Mouse (Mus musculus) heart, embryonic 10.5 days (tissue): Measurements from ENCODE around the gene Olfr545. TPM values are rescaled to one million over a fixed set of nuclear protein-coding genes. Genes with fewer than 3 reads are reported as not detected.

ENCODE experiments used
- DNase-seq: peaks from one replicate; pipeline ENCODE4 v3.0.0-alpha.2; 2017; ENCODE audit warnings: low spot score
- H3K27ac ChIP-seq: fragments of 300-500 bp; sonication (generic); 2 replicates; pipeline ENCODE4 v1.5.1; 2016; ENCODE audit warnings: mild to moderate bottlenecking
- H3K27me3 ChIP-seq: fragments of 300-500 bp; sonication (generic); 2 replicates; pipeline ENCODE4 v1.6.1; 2016; ENCODE audit warnings: mild to moderate bottlenecking; ENCODE audit not compliant: poor library complexity, insufficient read depth, severe bottlenecking
- H3K36me3 ChIP-seq: fragments of 300-500 bp; sonication (generic); 2 replicates; pipeline ENCODE4 v1.6.1; 2016; ENCODE audit warnings: mild to moderate bottlenecking, moderate library complexity
- H3K4me1 ChIP-seq: fragments of 300-500 bp; sonication (generic); 2 replicates; pipeline ENCODE4 v1.6.1; 2016; ENCODE audit warnings: mild to moderate bottlenecking
- H3K4me3 ChIP-seq: fragments of 300-500 bp; sonication (generic); 2 replicates; pipeline ENCODE4 v1.5.1; 2016; ENCODE audit warnings: mild to moderate bottlenecking, moderate library complexity
- H3K9me3 ChIP-seq: fragments of 300-500 bp; sonication (generic); 2 replicates; pipeline ENCODE4 v1.6.1; 2016; ENCODE audit warnings: mild to moderate bottlenecking, moderate library complexity
- WGBS: fragments of 180-500 bp; shearing (Covaris S2); methylation state at CpG from one replicate; pipeline ENCODE4 v1.1.7; 2016; 5-methylcytosine and 5-hydroxymethylcytosine counted together
- polyA plus RNA-seq: library from polyadenylated mRNA; unstranded; fragments of >200 nt; fragmentation: Nextera tagmentation; extraction: Ambion mirVana; gene quantifications from 2 replicates; pipeline ENCODE4 v1.2.1, GENCODE M21; 2016

Gene Olfr545
- polyA plus RNA-seq = 0.11 TPM in 1 of 2 replicates, not detected in the other

- Histone ChIP-seq H3K4me1 (no peaks in the 10 kb centered on the region), H3K9me3 (no peaks in the 10 kb centered on the region), H3K36me3 (no peaks in the 10 kb centered on the region), H3K4me3 (no peak within 1 kb of the TSS), H3K27ac (no peak within 1 kb of the TSS), H3K27me3 (no peaks in the 10 kb centered on the region)
- WGBS = 60% methylated on average over 3 of the region's 3 CpGs
- no peak for DNase-seq
These were observed at the start of gene Olfr545 for GRCm38 (mm10) chr7:102499473-102499872. Olfr545 (minus strand) TSS chr7:102499573.

DNA sequence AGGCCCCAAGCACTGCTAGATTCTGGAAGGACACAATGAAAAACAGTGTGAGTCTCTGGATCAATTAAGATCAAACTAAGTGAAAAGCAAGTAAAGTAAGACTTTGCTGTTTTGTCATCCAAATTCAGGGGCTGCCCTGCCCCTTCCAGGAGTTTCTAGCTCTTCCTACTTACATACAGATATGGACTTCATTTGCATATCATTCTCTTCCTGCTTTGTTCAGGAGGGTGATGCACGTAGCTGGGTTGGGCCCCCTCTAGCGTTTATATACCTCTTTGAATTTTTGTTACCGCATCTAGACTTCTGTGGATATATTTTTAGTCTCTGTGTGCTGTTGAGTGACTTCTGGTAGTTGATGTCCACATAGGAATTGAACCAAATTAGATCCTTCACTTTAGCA is 41.9 kb upstream of the Olfr545 start:
- no peaks in the 10 kb centered on the region for H3K9me3 ChIP-seq
- DNase-seq = no peak
- H3K4me1 ChIP-seq = no peaks in the 10 kb centered on the region
- H3K36me3 ChIP-seq = no peaks in the 10 kb centered on the region
- WGBS = 49% methylated on average over 3 of the region's 3 CpGs
- H3K4me3 ChIP-seq = no peak overlapping the region
- H3K27me3 ChIP-seq = no peaks in the 10 kb centered on the region
- H3K27ac ChIP-seq = no peak overlapping the region

- Histone ChIP-seq H3K27me3 (no peaks in the 10 kb centered on the region), H3K9me3 (no peaks in the 10 kb centered on the region), H3K36me3 (no peaks in the 10 kb centered on the region), H3K4me1 (no peaks in the 10 kb centered on the region), H3K27ac (no peak within 1 kb of the TSS), H3K4me3 (no peak within 1 kb of the TSS)
- DNase-seq = no peak
- WGBS = 80% methylated on average over 2 of the region's 2 CpGs
These were observed 41.2 kb upstream of the Olfr545 start, which contains the start of gene Olfr548-ps1 for GRCm38 (mm10) chr7:102540596-102540995. Olfr548-ps1 (plus strand) TSS chr7:102540896.

- Histone ChIP-seq H3K36me3 (no peaks in the 10 kb centered on the region), H3K9me3 (no peaks in the 10 kb centered on the region), H3K27me3 (no peaks in the 10 kb centered on the region), H3K4me1 (no peaks in the 10 kb centered on the region), H3K4me3 (no peak within 1 kb of the TSS), H3K27ac (no peak within 1 kb of the TSS)
- DNase-seq = no peak
- 63% methylated on average over 1 of the region's 1 CpGs for WGBS
These were observed 35.1 kb upstream of the Olfr545 start, which contains the start of gene Olfr547 for GRCm38 (mm10) chr7:102534449-102534848. Olfr547 (plus strand) TSS chr7:102534749.

DNA sequence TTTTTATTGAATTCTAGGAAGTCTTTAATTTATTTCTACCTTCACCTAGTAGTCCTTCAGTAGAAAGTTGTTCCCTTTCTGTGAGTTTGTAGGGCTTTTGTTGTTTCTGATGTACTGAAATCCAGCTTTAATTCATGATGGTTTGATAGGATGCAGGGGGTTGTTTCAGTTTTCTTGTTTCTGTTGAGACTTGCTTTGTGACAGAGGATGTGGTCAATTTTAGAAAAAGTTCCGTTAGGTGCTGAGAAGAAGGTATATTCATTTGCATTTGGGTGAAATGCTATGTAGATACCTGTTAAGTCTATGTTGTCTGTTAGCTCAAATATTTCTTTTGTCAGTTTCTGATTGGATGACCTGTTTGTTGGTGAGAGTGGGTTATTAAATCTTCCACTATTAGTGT is 29.7 kb upstream of the Olfr545 start:
- H3K9me3 ChIP-seq = no peaks in the 10 kb centered on the region
- no peak for DNase-seq
- no peak overlapping the region for H3K4me3 ChIP-seq
- no peaks in the 10 kb centered on the region for H3K36me3 ChIP-seq
- H3K27ac ChIP-seq = no peak overlapping the region
- WGBS = 81% methylated on average over 1 of the region's 1 CpGs
- no peaks in the 10 kb centered on the region for H3K4me1 ChIP-seq
- H3K27me3 ChIP-seq = no peaks in the 10 kb centered on the region

DNA sequence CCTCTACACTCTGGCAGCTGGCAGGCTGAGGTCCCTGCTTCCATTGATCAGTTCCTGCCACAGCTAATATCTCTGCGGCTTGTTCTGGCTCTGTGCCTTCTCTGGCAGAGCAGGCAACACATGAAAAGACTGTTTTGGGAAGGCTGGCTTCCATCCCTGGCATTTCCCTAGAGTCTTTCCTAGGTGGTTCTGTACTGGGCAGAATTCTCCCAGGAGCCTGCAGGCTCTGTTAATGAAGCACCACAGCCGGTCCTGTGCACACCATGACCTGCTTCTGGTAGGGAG is 17.6 kb upstream of the Olfr545 start:
- H3K4me1 ChIP-seq = 0 out of 2 replicates have a peak, but pooled peaks cover 5% of the 10 kb centered on the region
- no peaks in the 10 kb centered on the region for H3K36me3 ChIP-seq
- 77% methylated on average over 2 of the region's 2 CpGs for WGBS
- H3K27ac ChIP-seq = no peak overlapping the region
- H3K9me3 ChIP-seq = no peaks in the 10 kb centered on the region
- H3K4me3 ChIP-seq = no peak overlapping the region
- DNase-seq = no peak
- peaks cover 16% of the 10 kb centered on the region for H3K27me3 ChIP-seq

DNA sequence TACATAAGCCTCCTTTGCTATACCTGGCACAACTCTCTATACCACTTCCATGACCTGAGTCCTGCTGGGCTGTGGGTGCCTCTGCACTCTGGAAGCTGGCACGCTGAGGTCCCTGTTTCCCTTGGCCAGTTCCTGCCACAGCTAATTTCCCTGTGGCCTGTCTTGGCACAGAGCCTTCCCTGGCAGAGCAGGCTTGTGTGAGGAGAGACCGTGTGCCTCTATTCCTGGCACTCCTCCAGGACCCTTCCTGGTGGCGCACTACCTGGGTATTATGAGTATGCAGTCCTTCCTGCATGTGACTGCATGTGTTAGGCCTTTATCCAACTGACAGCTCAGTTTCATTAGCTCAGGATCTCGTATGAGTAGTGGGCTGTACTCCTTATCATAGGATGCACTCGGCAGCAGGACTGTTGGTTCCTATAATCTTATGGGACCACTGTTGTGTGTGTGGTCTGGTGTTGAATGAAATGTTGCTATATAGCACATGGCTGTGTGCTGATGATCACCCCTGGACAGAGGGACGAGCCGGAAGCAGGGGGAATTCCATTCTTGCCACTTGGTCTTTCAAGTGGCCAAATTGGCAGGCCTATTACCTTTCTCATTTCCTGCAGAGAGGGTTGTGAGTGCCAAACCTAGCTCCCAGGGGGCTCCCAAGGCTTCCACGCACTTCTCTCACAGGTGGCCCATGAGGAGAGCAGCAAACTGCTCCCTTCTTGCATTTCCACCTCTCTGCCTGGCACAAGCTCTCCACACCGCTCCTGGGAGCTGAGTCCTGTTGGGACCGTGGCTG is 17.1 kb upstream of the Olfr545 start:
- 66% methylated on average over 10 of the region's 10 CpGs for WGBS
- H3K4me3 ChIP-seq = no peak overlapping the region
- DNase-seq = no peak

DNA sequence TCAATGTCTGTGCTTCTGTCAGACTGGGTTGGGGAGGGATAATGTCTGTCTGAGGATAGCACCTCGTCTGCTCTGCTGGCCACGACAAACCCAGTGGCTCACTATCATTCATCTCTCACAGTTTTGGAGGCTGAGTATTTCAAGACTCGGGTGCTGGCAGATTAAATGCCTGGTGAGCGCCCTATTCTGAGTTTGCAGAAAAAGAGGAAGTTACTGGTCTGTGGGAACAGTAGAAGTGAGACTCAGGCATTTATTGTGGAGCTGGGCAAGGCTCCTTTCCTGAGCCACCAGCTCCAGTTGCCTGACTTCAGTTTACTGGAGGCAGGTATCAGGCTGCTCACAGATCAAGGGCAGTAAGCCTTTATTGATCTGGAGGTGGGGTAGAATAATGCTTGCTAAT is 14.8 kb upstream of the Olfr545 start:
- Histone ChIP-seq H3K9me3 (no peaks in the 10 kb centered on the region), H3K27me3 (peaks cover 27% of the 10 kb centered on the region), H3K4me3 (no peak overlapping the region), H3K27ac (no peak overlapping the region), H3K36me3 (no peaks in the 10 kb centered on the region), H3K4me1 (peaks cover 5% of the 10 kb centered on the region; the same call in 1 of the 2 replicates)
- no peak for DNase-seq
- 40% methylated on average over 4 of the region's 4 CpGs for WGBS

More for the DNA sequence above, 17.1 kb upstream of the Olfr545 start:
- Histone ChIP-seq H3K27ac (no peak overlapping the region), H3K36me3 (no peaks in the 10 kb centered on the region), H3K27me3 (peaks cover 22% of the 10 kb centered on the region), H3K9me3 (no peaks in the 10 kb centered on the region), H3K4me1 (0 out of 2 replicates have a peak, but pooled peaks cover 5% of the 10 kb centered on the region)

GRCm38 (mm10) chr7:102512814-102513435 is 13.6 kb upstream of the Olfr545 start:
- WGBS = 1% methylated on average over 54 of the region's 54 CpGs

DNA sequence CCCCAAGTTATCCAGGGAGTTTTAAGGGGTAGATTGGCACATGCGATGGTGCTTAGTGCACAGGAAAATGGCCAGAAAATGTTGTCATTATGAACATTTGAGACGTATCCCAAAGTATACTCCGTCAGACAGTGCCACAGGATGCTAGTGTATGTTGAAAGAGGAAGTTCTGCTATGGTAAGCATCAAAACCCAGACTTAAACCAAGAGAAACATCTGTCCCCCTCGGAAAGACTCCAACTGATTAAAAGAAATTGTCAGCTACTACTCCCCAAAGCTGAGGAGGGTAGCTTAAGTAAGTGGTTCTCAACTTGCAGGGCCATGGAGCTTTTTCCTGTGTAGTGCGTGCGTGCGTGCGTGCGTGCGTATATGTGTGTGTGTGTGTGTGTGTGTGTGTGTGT is 12.6 kb upstream of the Olfr545 start:
- Histone ChIP-seq H3K9me3 (no peaks in the 10 kb centered on the region), H3K4me1 (peaks cover 5% of the 10 kb centered on the region; the same call in 1 of the 2 replicates), H3K27ac (no peak overlapping the region), H3K36me3 (no peaks in the 10 kb centered on the region), H3K27me3 (peaks cover 32% of the 10 kb centered on the region), H3K4me3 (no peak overlapping the region)
- peak; percentile 54 for DNase-seq
- 92% methylated on average over 10 of the region's 10 CpGs for WGBS

More at GRCm38 (mm10) chr7:102512814-102513435, 13.6 kb upstream of the Olfr545 start:
- Histone ChIP-seq H3K9me3 (no peaks in the 10 kb centered on the region), H3K27ac (peak overlapping the region; percentile 87), H3K4me3 (peak overlapping the region; percentile 72), H3K27me3 (peaks cover 32% of the 10 kb centered on the region), H3K4me1 (peaks cover 5% of the 10 kb centered on the region; the same call in 1 of the 2 replicates), H3K36me3 (no peaks in the 10 kb centered on the region)
- DNase-seq = peak; percentile 89

DNA sequence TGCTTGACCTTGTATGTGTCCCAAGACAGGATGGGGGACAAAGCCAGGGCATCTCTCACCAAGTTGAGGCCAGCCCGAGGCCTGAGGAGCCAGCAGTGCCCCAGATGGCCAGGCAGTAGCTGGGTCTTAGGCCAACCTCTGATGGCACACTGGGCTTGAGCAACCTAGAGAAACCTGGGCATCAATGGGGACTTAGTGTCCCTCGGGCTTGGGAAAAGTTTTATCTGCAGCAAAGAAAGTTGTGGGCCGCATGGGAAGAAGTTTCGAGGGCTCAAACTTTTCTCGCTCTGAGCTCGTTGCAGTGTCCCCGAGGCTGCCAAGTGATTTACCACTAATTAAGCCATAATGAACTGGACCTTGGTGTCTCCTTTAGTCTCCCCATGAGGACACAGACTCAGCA is 10.4 kb upstream of the Olfr545 start:
- WGBS = 79% methylated on average over 7 of the region's 7 CpGs
- no peaks in the 10 kb centered on the region for H3K9me3 ChIP-seq
- no peak overlapping the region for H3K4me3 ChIP-seq
- DNase-seq = peak; percentile 70
- H3K36me3 ChIP-seq = no peaks in the 10 kb centered on the region
- H3K27ac ChIP-seq = no peak overlapping the region
- H3K27me3 ChIP-seq = peaks cover 32% of the 10 kb centered on the region
- peaks cover 5% of the 10 kb centered on the region; the same call in 1 of the 2 replicates for H3K4me1 ChIP-seq

DNA sequence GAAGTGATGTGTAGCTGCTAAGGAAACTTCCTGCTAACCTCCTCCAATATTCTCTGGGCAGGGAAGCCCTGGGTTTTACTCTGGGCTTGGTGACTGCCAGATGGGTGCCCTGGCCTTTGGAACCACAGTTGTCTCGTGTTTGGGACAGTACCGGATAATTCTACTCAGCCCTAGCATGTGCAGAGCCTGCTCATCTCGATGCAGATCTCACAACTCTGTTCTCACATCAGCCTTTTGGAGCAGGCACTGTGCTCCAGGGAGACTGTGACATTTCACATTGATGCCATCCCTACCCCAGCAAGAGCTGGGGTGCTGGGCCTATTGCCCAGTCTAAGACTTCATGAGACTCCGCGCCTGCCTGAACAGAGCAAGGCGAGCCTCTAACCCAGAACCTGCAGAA is 9.3 kb upstream of the Olfr545 start:
- H3K36me3 ChIP-seq = no peaks in the 10 kb centered on the region
- H3K9me3 ChIP-seq = no peaks in the 10 kb centered on the region
- H3K4me3 ChIP-seq = no peak overlapping the region
- H3K4me1 ChIP-seq = peaks cover 5% of the 10 kb centered on the region; the same call in 1 of the 2 replicates
- peak; percentile 68 for DNase-seq
- WGBS = 82% methylated on average over 6 of the region's 6 CpGs
- H3K27ac ChIP-seq = no peak overlapping the region
- H3K27me3 ChIP-seq = peaks cover 24% of the 10 kb centered on the region

DNA sequence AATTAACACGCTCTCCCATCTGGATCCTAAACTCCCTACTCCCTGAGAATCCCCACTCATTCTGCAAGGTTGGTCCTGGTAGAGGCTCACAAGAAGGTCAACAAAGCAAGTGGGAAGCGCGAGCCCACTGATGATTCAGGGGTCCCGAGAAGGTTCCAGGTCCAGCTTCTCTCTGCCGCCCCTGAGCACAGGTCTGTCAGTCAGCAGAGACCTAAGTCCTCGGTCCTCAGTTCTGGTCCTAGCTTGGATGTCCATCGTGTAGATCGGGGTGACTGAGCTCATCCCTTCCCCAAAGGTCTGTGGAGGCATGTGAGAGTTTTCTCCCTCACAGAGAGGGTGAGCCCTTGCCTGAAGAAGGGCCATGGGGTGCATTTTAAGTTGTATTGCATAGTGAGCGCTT is 8.7 kb upstream of the Olfr545 start:
- DNase-seq = peak; percentile 68
- H3K27ac ChIP-seq = no peak overlapping the region
- H3K4me3 ChIP-seq = no peak overlapping the region
- H3K4me1 ChIP-seq = peaks cover 5% of the 10 kb centered on the region; the same call in 1 of the 2 replicates
- WGBS = 82% methylated on average over 9 of the region's 9 CpGs
- H3K9me3 ChIP-seq = no peaks in the 10 kb centered on the region
- H3K36me3 ChIP-seq = no peaks in the 10 kb centered on the region
- peaks cover 20% of the 10 kb centered on the region; the same call in 1 of the 2 replicates for H3K27me3 ChIP-seq
